Mouse (Mus musculus) heart, embryonic 15.5 days (tissue): ENCODE results near the gene Cnksr1. TPM values are rescaled to one million over a fixed set of nuclear protein-coding genes. Genes with fewer than 3 reads are reported as not detected.
A peak's percentile ranks its signal among the peaks of the same experiment; 100 is the strongest.
"Not testable (repeated sequence)": the region's sequence is repeated elsewhere in the genome, so short reads cannot be mapped to it uniquely, and the experiment has no call there.

Experiments
- ATAC-seq: fragments of 200-750 bp; cut with Nextera tagmentation; replicated peaks from 2 replicates; pipeline ENCODE4 v1.8.0; 2017; ENCODE audit warnings: low read depth, moderate TSS enrichment; ENCODE audit not compliant: insufficient number of reproducible peaks, insufficient read depth, low FRiP score
- H3K27ac ChIP-seq: fragments of 300-500 bp; sonication (generic); 2 replicates; pipeline ENCODE4 v1.5.1; 2015; ENCODE audit warnings: mild to moderate bottlenecking, inconsistent platforms
- H3K27me3 ChIP-seq: fragments of 300-500 bp; sonication (generic); 2 replicates; pipeline ENCODE4 v1.6.1; 2015; ENCODE audit warnings: inconsistent platforms
- H3K36me3 ChIP-seq: fragments of 300-500 bp; sonication (generic); 2 replicates; pipeline ENCODE4 v1.6.1; 2015; ENCODE audit warnings: mild to moderate bottlenecking, inconsistent platforms
- H3K4me1 ChIP-seq: fragments of 300-500 bp; sonication (generic); replicated peaks from 2 replicates; pipeline ENCODE4 v1.6.1; 2015; ENCODE audit warnings: inconsistent platforms
- H3K4me2 ChIP-seq: fragments of 300-500 bp; sonication (generic); 2 replicates; pipeline ENCODE4 v1.6.1; 2015; ENCODE audit warnings: inconsistent platforms, mild to moderate bottlenecking, moderate library complexity
- H3K4me3 ChIP-seq: fragments of 300-500 bp; sonication (generic); 2 replicates; pipeline ENCODE4 v1.5.1; 2015; ENCODE audit warnings: mild to moderate bottlenecking, inconsistent platforms
- H3K9ac ChIP-seq: fragments of 300-500 bp; sonication (generic); 2 replicates; pipeline ENCODE4 v1.6.1; 2015; ENCODE audit warnings: mild to moderate bottlenecking, inconsistent platforms
- H3K9me3 ChIP-seq: fragments of 300-500 bp; sonication (generic); replicated peaks from 2 replicates; pipeline ENCODE4 v1.6.1; 2016; ENCODE audit warnings: inconsistent platforms
- WGBS: fragments of 180-500 bp; shearing (Covaris S2); methylation state at CpG from one replicate; pipeline ENCODE4 v1.1.7; 2015; ENCODE audit warnings: mixed read lengths; 5-methylcytosine and 5-hydroxymethylcytosine counted together
- polyA plus RNA-seq: library from polyadenylated mRNA; unstranded; fragments of >200 nt; fragmentation: Nextera tagmentation; extraction: Ambion mirVana; gene quantifications from 2 replicates; pipeline ENCODE4 v1.2.1, GENCODE M21; 2015

The Cnksr1 gene
- 1.2 and 2.4 TPM in 2 replicates for polyA plus RNA-seq

GRCm38 (mm10) chr4:134238279-134238651, at the start of gene Cnksr1:
Gene Cnksr1, minus strand, starts transcription at chr4:134238399.
- Histone ChIP-seq H3K27me3 (peaks cover 11% of the 10 kb centered on the region), H3K9ac (peak within 1 kb of the TSS; percentile 32), H3K27ac (no peak within 1 kb of the TSS), H3K4me1 (peaks cover 13% of the 10 kb centered on the region), H3K4me2 (peak within 1 kb of the TSS; percentile 74), H3K36me3 (no peaks in the 10 kb centered on the region), H3K4me3 (peak within 1 kb of the TSS; percentile 44), H3K9me3 (no peaks in the 10 kb centered on the region)
- 1% methylated on average over 18 of the region's 18 CpGs for WGBS
- peak; percentile 62 for ATAC-seq

- Histone ChIP-seq H3K27ac (peak within 1 kb of the TSS; percentile 100), H3K4me3 (peak within 1 kb of the TSS; percentile 97), H3K9me3 (no peaks in the 10 kb centered on the region), H3K9ac (peak within 1 kb of the TSS; percentile 98), H3K4me1 (peaks cover 43% of the 10 kb centered on the region), H3K36me3 (peaks cover 18% of the 10 kb centered on the region; the same call in 1 of the 2 replicates), H3K27me3 (0 out of 2 replicates have a peak, but pooled peaks cover under 1% of the 10 kb centered on the region), H3K4me2 (peak within 1 kb of the TSS; percentile 83)
- peak; percentile 69 for ATAC-seq
- WGBS: under 1% methylated on average over 43 of the region's 43 CpGs
These were observed 49.4 kb upstream of the Cnksr1 start, which contains the start of gene Pdik1l for GRCm38 (mm10) chr4:134287575-134288025. Gene Pdik1l, minus strand, starts transcription at chr4:134287895.

- peaks cover 23% of the 10 kb centered on the region; the same call in 1 of the 2 replicates for H3K36me3 ChIP-seq
- H3K27me3 ChIP-seq: no peaks in the 10 kb centered on the region
- H3K4me2 ChIP-seq: peak overlapping the region; percentile 83
- H3K9me3 ChIP-seq: no peaks in the 10 kb centered on the region
- ATAC-seq: peak; percentile 93
- peak overlapping the region; percentile 100 for H3K27ac ChIP-seq
- peak overlapping the region; percentile 97 for H3K4me3 ChIP-seq
- peaks cover 39% of the 10 kb centered on the region for H3K4me1 ChIP-seq
- H3K9ac ChIP-seq: peak overlapping the region; percentile 98
- WGBS: under 1% methylated on average over 59 of the region's 59 CpGs
These were observed 49.0 kb upstream of the Cnksr1 start for GRCm38 (mm10) chr4:134287168-134287564.

GRCm38 (mm10) chr4:134286226-134287167, 48.3 kb upstream of the Cnksr1 start:
- Histone ChIP-seq H3K4me3 (peak overlapping the region; percentile 97), H3K9ac (peak overlapping the region; percentile 90), H3K36me3 (peaks cover 28% of the 10 kb centered on the region), H3K4me1 (peaks cover 33% of the 10 kb centered on the region), H3K27ac (peak overlapping the region; percentile 81), H3K9me3 (no peaks in the 10 kb centered on the region), H3K4me2 (peak overlapping the region; percentile 76), H3K27me3 (no peaks in the 10 kb centered on the region)
- peak; percentile 34 for ATAC-seq
- 2% methylated on average over 56 of the region's 59 CpGs for whole genome bisulfite sequencing

GRCm38 (mm10) chr4:134284942-134285341, 46.7 kb upstream of the Cnksr1 start:
- peaks cover 33% of the 10 kb centered on the region for H3K4me1 ChIP-seq
- H3K4me2 ChIP-seq: no peak overlapping the region
- no peak for ATAC-seq
- no peak overlapping the region for H3K4me3 ChIP-seq
- peaks cover 39% of the 10 kb centered on the region for H3K36me3 ChIP-seq
- H3K27me3 ChIP-seq: no peaks in the 10 kb centered on the region
- no peak overlapping the region for H3K9ac ChIP-seq
- WGBS: 61% methylated on average over 2 of the region's 2 CpGs
- no peaks in the 10 kb centered on the region for H3K9me3 ChIP-seq
- H3K27ac ChIP-seq: no peak overlapping the region

GRCm38 (mm10) chr4:134273417-134274345, 35.5 kb upstream of the Cnksr1 start:
- Histone ChIP-seq H3K4me1 (peaks cover 10% of the 10 kb centered on the region; the same call in 1 of the 2 replicates), H3K4me3 (peak overlapping the region; percentile 32), H3K27ac (peak overlapping the region; percentile 15; the same call in 1 of the 2 replicates), H3K36me3 (peaks cover 18% of the 10 kb centered on the region; the same call in 1 of the 2 replicates), H3K27me3 (no peaks in the 10 kb centered on the region), H3K9ac (peak overlapping the region; percentile 29; the same call in 1 of the 2 replicates), H3K9me3 (no peaks in the 10 kb centered on the region), H3K4me2 (peak overlapping the region; percentile 53)
- ATAC-seq: 0 out of 2 replicates have a peak, but pooled peaks have one; percentile 31
- 2% methylated on average over 14 of the region's 14 CpGs for WGBS

- Histone ChIP-seq H3K36me3 (peaks cover 11% of the 10 kb centered on the region; the same call in 1 of the 2 replicates), H3K9ac (peak overlapping the region; percentile 0; the same call in 1 of the 2 replicates), H3K27me3 (no peaks in the 10 kb centered on the region), H3K27ac (no peak overlapping the region), H3K4me1 (peaks cover 10% of the 10 kb centered on the region; the same call in 1 of the 2 replicates), H3K9me3 (no peaks in the 10 kb centered on the region), H3K4me2 (peak overlapping the region; percentile 53), H3K4me3 (peak overlapping the region; percentile 32)
- no peak for ATAC-seq
- 18% methylated on average over 12 of the region's 13 CpGs for WGBS
These were observed 34.7 kb upstream of the Cnksr1 start for GRCm38 (mm10) chr4:134272731-134273416.

GRCm38 (mm10) chr4:134271979-134272378, 33.8 kb upstream of the Cnksr1 start:
- Histone ChIP-seq H3K9me3 (no peaks in the 10 kb centered on the region), H3K4me2 (no peak overlapping the region), H3K27ac (no peak overlapping the region), H3K9ac (no peak overlapping the region), H3K27me3 (no peaks in the 10 kb centered on the region), H3K4me1 (peaks cover 10% of the 10 kb centered on the region; the same call in 1 of the 2 replicates), H3K4me3 (no peak overlapping the region), H3K36me3 (peaks cover 5% of the 10 kb centered on the region; the same call in 1 of the 2 replicates)
- 84% methylated on average over 7 of the region's 7 CpGs for WGBS
- ATAC-seq: no peak

- H3K4me2 ChIP-seq, H3K9me3 ChIP-seq, H3K27ac ChIP-seq, H3K9ac ChIP-seq, H3K36me3 ChIP-seq, H3K4me3 ChIP-seq, ATAC-seq, H3K27me3 ChIP-seq: not testable (repeated sequence)
- H3K4me1 ChIP-seq: peaks cover 10% of the 10 kb centered on the region; the same call in 1 of the 2 replicates
These were observed 31.4 kb upstream of the Cnksr1 start for GRCm38 (mm10) chr4:134269622-134270021.

GRCm38 (mm10) chr4:134268102-134268655, 30.0 kb upstream of the Cnksr1 start:
- no peak overlapping the region for H3K27ac ChIP-seq
- H3K9me3 ChIP-seq: no peaks in the 10 kb centered on the region
- no peaks in the 10 kb centered on the region for H3K27me3 ChIP-seq
- peaks cover 4% of the 10 kb centered on the region; the same call in 1 of the 2 replicates for H3K4me1 ChIP-seq
- 83% methylated on average over 19 of the region's 19 CpGs for whole genome bisulfite sequencing
- no peak for ATAC-seq
- H3K9ac ChIP-seq: no peak overlapping the region
- H3K36me3 ChIP-seq: no peaks in the 10 kb centered on the region
- H3K4me2 ChIP-seq: no peak overlapping the region
- H3K4me3 ChIP-seq: no peak overlapping the region
